Mouse (Mus musculus) limb, embryonic 14.5 days (tissue): Measurements from ENCODE around the gene Pla2g5. TPM values are rescaled to one million over a fixed set of nuclear protein-coding genes. Genes with fewer than 3 reads are reported as not detected.

Experiments used
- ATAC-seq: fragments of 200-750 bp; cut with Nextera tagmentation; 2 replicates; pipeline ENCODE4 v1.8.0; 2017; ENCODE audit warnings: low read depth, moderate number of reproducible peaks, moderate TSS enrichment; ENCODE audit not compliant: low FRiP score
- DNase-seq: peaks from one replicate; pipeline ENCODE4 v3.0.0-alpha.2; 2015; ENCODE audit warnings: low spot score
- H3K27ac ChIP-seq: fragments of 300-500 bp; sonication (generic); replicated peaks from 2 replicates; pipeline ENCODE4 v1.5.1; 2014; ENCODE audit warnings: low read depth, mild to moderate bottlenecking, low read length, moderate library complexity, mixed read lengths
- H3K27me3 ChIP-seq: fragments of 300-500 bp; sonication (generic); 2 replicates; pipeline ENCODE4 v1.6.1; 2014; ENCODE audit warnings: low read length, mixed read lengths; ENCODE audit not compliant: control insufficient read depth, insufficient read depth
- H3K36me3 ChIP-seq: fragments of 300-500 bp; sonication (generic); 2 replicates; pipeline ENCODE4 v1.6.1; 2014; ENCODE audit warnings: mild to moderate bottlenecking, low read length, moderate library complexity, mixed read lengths; ENCODE audit not compliant: control insufficient read depth, insufficient read depth
- H3K4me1 ChIP-seq: fragments of 300-500 bp; sonication (generic); 2 replicates; pipeline ENCODE4 v1.6.1; 2014; ENCODE audit warnings: antibody characterized with exemption, low read length, mixed read lengths; ENCODE audit not compliant: control insufficient read depth, insufficient read depth
- H3K4me2 ChIP-seq: fragments of 300-500 bp; sonication (generic); replicated peaks from 2 replicates; pipeline ENCODE4 v1.6.1; 2014; ENCODE audit warnings: low read depth, mild to moderate bottlenecking, low read length, moderate library complexity; ENCODE audit not compliant: severe bottlenecking
- H3K4me3 ChIP-seq: fragments of 300-500 bp; sonication (generic); replicated peaks from 2 replicates; pipeline ENCODE4 v1.5.1; 2014; ENCODE audit warnings: low read length
- H3K9ac ChIP-seq: fragments of 300-500 bp; sonication (generic); 2 replicates; pipeline ENCODE4 v1.6.1; 2014; ENCODE audit warnings: mild to moderate bottlenecking, low read depth, low read length, moderate library complexity; ENCODE audit not compliant: severe bottlenecking
- H3K9me3 ChIP-seq: fragments of 300-500 bp; sonication (generic); 2 replicates; pipeline ENCODE4 v1.6.1; 2016; ENCODE audit warnings: low read length; ENCODE audit not compliant: control insufficient read depth
- POLR2A ChIP-seq: fragments of 200-500 bp; IDR thresholded peaks from 2 replicates; pipeline ENCODE4 v1.8.0; 2012; ENCODE audit warnings: inconsistent platforms, mild to moderate bottlenecking, moderate library complexity, borderline replicate concordance; ENCODE audit not compliant: insufficient read depth, insufficient read length; ENCODE audit errors: extremely low read depth
- WGBS: fragments of 180-500 bp; shearing (Covaris S2); extraction: QIAGEN DNeasy Blood & Tissue Kit; methylation state at CpG from one replicate; pipeline ENCODE4 v1.1.7; 2014; 5-methylcytosine and 5-hydroxymethylcytosine counted together
- polyA plus RNA-seq, 2 experiments: library from polyadenylated mRNA; depleted of rRNA in 1 of 2; stranded (reverse) in 1 of 2; unstranded in 1 of 2; fragments of >200 nt; fragmentation: Nextera tagmentation in 1 of 2; extraction: Ambion mirVana in 1 of 2; gene quantifications; 2 replicates each; pipeline versions ENCODE4 v1.2.1 to v1.2.3; 2012 to 2014

Pla2g5 gene
- polyA plus RNA-seq, 2 experiments: 0.62 to 1.3 TPM

DNA sequence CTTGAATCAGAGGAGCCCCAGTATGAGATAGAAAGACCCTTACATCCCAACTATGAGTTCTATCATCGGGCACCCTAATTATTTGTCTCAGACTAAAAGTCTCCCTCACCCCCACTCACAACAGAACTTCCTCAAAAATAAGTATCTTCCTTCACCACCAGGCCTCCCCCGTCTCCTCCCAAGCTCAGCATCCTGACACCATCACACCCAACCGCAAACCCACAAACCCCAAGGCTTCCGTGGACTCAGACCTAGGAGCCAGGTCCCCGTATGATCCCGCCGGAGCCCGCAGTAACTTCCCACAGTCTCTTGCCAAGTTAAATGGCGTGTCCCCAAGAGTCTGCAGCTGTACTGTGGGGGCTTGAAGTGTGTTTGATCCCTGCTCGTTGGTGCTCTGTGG lies 5.7 kb downstream of the Pla2g5 start:
- Histone ChIP-seq H3K4me1 (no peaks in the 10 kb centered on the region), H3K9ac (no peak overlapping the region), H3K4me2 (no peak overlapping the region), H3K27me3 (no peaks in the 10 kb centered on the region), H3K27ac (no peak overlapping the region), H3K36me3 (no peaks in the 10 kb centered on the region), H3K4me3 (no peak overlapping the region), H3K9me3 (no peaks in the 10 kb centered on the region)
- 84% methylated on average over 10 of the region's 10 CpGs for WGBS
- no peak for TF ChIP-seq POLR2A
- DNase-seq (no peak), ATAC-seq (no peak)

DNA sequence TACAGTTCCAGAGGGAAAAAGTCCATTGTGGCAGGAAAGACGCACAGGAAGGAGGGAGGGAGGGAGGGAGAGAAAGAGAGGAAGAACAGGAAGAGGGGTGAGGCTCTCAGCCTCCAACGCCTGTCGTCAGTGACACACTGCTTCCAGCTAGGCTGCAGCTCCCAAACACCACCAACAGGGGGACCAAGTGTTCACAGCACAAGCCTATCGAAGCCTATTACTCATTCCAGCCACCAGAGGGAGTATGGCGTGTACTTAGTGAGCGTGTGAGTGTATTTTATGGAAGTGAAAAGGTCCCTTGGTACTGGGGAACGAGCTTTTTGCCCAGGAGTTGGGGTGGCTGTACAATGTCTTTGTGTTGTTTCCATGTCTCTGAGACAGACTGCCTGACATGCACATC lies 6.8 kb downstream of the Pla2g5 start:
- H3K27me3 ChIP-seq: no peaks in the 10 kb centered on the region
- DNase-seq (peak; percentile 71), ATAC-seq (no peak)
- 26% methylated on average over 7 of the region's 7 CpGs for WGBS
- no peak overlapping the region for H3K4me3 ChIP-seq
- no peak overlapping the region for H3K4me2 ChIP-seq
- no peak overlapping the region for H3K9ac ChIP-seq
- no peaks in the 10 kb centered on the region for H3K9me3 ChIP-seq
- H3K27ac ChIP-seq: no peak overlapping the region
- TF ChIP-seq POLR2A: no peak
- H3K4me1 ChIP-seq: no peaks in the 10 kb centered on the region
- H3K36me3 ChIP-seq: no peaks in the 10 kb centered on the region

DNA sequence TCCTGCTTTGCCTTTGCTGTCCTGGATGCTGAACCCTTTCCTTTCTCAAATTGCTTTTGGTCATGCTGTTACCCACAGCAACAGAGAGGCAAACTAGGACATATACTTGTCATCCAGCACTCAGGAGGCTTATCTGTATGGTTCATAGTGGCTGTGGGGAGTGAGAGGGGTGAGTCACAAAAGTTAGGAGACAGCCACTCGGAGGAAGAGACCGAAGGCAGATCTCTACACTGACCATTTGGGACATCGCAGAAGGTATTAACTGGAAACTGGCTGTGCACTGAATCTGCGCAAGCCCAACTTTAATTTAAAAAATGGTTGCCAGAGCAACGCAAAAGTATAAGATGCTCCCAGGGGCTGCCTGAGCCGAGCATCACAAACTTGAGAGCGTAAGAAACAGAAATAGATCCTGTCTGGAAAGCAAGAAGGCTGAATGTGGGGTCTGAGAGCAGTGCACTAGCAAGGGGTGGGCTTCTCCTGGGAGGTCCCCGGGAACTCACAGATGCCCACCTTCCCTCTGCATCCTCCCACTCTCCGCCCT lies 8.1 kb downstream of the Pla2g5 start:
- no peaks in the 10 kb centered on the region for H3K27me3 ChIP-seq
- no peaks in the 10 kb centered on the region for H3K36me3 ChIP-seq
- 91% methylated on average over 9 of the region's 9 CpGs for WGBS
- no peak overlapping the region for H3K4me2 ChIP-seq
- no peaks in the 10 kb centered on the region for H3K9me3 ChIP-seq
- ATAC-seq (no peak), DNase-seq (no peak)
- no peaks in the 10 kb centered on the region for H3K4me1 ChIP-seq
- no peak for TF ChIP-seq POLR2A
- H3K4me3 ChIP-seq: no peak overlapping the region
- H3K9ac ChIP-seq: no peak overlapping the region
- no peak overlapping the region for H3K27ac ChIP-seq

DNA sequence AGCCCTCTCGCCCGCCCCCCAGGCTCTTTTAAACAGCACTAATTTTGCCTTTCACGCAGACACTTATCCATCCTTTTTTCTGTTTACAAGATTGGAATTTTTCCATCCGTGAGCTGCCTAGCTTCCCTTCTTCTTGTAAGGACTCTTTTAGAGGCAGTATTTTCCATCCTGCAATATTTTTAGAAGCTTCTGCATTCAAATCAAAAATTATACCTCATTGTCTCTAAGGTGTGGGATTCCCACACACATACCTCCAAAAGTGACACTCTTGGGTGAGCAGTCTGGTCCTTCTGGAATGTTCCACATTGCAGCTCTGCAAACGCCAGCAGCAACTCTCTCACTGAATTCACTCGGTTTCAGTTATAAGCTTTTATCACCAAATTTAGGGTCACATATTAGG lies 10.3 kb downstream of the Pla2g5 start:
- Histone ChIP-seq H3K9ac (no peak overlapping the region), H3K36me3 (no peaks in the 10 kb centered on the region), H3K27ac (no peak overlapping the region), H3K4me3 (no peak overlapping the region), H3K4me1 (no peaks in the 10 kb centered on the region), H3K4me2 (no peak overlapping the region), H3K27me3 (no peaks in the 10 kb centered on the region), H3K9me3 (no peaks in the 10 kb centered on the region)
- WGBS: 63% methylated on average over 6 of the region's 6 CpGs
- no peak for ATAC-seq
- no peak for DNase-seq
- TF ChIP-seq POLR2A: no peak

DNA sequence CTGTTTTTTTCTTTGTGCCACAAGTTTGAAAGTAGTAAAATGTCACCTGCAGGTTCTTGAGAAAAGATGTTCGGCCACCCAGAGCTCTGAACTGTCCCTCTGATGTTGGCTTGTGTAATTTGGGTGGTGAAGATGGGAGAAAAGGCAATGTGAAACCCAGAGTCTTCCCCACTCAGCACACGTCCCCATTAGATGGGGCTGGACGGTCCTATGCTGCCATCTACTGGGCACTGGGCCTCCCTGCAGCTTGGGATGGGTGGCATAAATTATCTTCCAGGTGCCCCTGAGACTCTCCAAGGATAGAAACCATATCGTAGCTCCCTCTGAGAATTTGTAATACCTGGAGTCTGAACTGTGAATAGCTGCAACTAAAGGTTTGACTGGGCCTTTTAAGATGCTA lies 11.8 kb downstream of the Pla2g5 start:
- H3K9ac ChIP-seq: no peak overlapping the region
- no peaks in the 10 kb centered on the region for H3K36me3 ChIP-seq

DNA sequence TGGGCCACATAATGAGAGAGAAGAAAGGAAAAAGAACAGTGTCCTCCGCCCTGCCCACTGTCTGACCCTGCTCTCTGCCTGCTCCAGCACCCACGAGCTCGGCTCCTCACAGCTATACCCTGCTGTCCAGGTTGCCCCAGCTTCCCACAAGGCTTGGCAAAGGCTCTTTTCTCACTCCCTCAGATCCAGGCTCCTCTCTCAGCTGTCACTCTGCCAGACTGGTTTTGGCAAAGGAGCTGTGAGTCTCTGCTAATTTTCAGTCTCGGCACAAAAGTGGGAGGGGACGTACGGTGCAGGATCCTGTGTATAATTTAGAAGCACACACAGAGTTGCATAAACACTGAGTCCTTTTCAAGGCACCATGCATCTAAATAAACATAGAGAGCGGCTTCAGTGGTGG lies 21.9 kb downstream of the Pla2g5 start:
- H3K27me3 ChIP-seq: no peaks in the 10 kb centered on the region
- WGBS: 81% methylated on average over 7 of the region's 7 CpGs
- no peak overlapping the region for H3K27ac ChIP-seq
- no peak overlapping the region for H3K9ac ChIP-seq
- no peaks in the 10 kb centered on the region for H3K36me3 ChIP-seq
- H3K4me1 ChIP-seq: no peaks in the 10 kb centered on the region
- no peak for ATAC-seq
- no peak for DNase-seq
- H3K4me2 ChIP-seq: no peak overlapping the region
- no peaks in the 10 kb centered on the region for H3K9me3 ChIP-seq
- no peak for TF ChIP-seq POLR2A
- H3K4me3 ChIP-seq: no peak overlapping the region

More for the DNA sequence above, 11.8 kb downstream of the Pla2g5 start:
- no peaks in the 10 kb centered on the region for H3K27me3 ChIP-seq
- peak; percentile 37 for DNase-seq
- TF ChIP-seq POLR2A: no peak
- no peak overlapping the region for H3K4me2 ChIP-seq
- ATAC-seq: no peak; the same call in 1 of the 2 replicates
- WGBS: 4% methylated on average over 4 of the region's 4 CpGs
- H3K9me3 ChIP-seq: no peaks in the 10 kb centered on the region
- H3K4me3 ChIP-seq: no peak overlapping the region
- H3K27ac ChIP-seq: no peak overlapping the region
- no peaks in the 10 kb centered on the region for H3K4me1 ChIP-seq
